In the genomic region with DNA sequence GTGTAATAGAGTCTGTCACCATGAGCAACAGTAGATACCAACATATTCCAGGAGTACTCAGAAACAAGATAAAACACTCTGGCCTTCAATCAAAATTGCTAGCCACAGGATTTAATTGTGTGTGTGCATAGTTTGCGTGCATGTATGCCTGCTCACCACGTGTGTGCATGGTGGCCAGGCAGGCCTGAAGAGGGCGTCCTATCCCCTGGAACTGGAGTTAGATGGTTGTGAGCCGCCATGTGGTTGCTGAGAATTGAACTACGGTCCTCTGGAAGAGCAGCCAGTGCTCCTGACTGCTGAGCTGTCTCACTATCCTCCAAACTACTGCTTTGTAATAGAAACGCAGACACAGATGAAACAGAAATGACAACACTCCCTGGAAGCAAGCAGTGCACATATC, we compare ENCODE assay signal across 10 mouse cellular contexts.
DNase-seq lines count a peak whose midpoint lies in the region; ATAC-seq and TF ChIP-seq lines count a peak whose summit lies in the region.
"Had no signal": no experiment of that assay in that cellular context is flagged by ENCODE, and none has a peak within 500 bp of the region (broad histone marks: within the 10 kb centered on the region; RNA-seq: fewer than 3 reads in every experiment).

No protein-coding gene starts in this region.

- peaks cover 11% of the 10 kb centered on the region for H3K36me3 ChIP-seq in heart, embryonic 16.5 days (ENCODE audit: control insufficient read depth, insufficient read depth)

- H3K4me3 ChIP-seq in layer of hippocampus, adult 2 months: no peak overlapping the region; the same call in 1 of the 2 replicates
- H3K4me3 ChIP-seq in heart, embryonic 16.5 days (ENCODE audit: low read length): peak overlapping the region; percentile 37

- ATAC-seq in cerebellum, adult (ENCODE audit: insufficient number of reproducible peaks, low FRiP score, low TSS enrichment): no peak
- no peak for ATAC-seq in heart, embryonic 16.5 days (replicated peaks; ENCODE audit: extremely low read depth, insufficient read depth, low FRiP score)
- ATAC-seq in granulocyte monocyte progenitor cell, adult 5-6 weeks (replicated peaks; ENCODE audit: poor library complexity, severe bottlenecking): no peak

- no peaks in the 10 kb centered on the region for H3K27me3 ChIP-seq in heart, embryonic 16.5 days (ENCODE audit: control insufficient read depth, insufficient read depth, low read length)

- 65% methylated on average over 6 of the region's 6 CpGs for WGBS in heart, embryonic 16.5 days

- no peaks in the 10 kb centered on the region for H3K9me3 ChIP-seq in heart, embryonic 16.5 days (replicated peaks; ENCODE audit: control insufficient read depth, low read length)

- H3K9ac ChIP-seq in heart, embryonic 16.5 days (ENCODE audit: low read length): peak overlapping the region; percentile 59

- DNase-seq in cerebellum, adult 9-10 months: peak; percentile 39
- DNase-seq in layer of hippocampus, adult 2 months (ENCODE audit: low spot score in 2 of 2): no peak
- no peak for DNase-seq in layer of hippocampus, adult 18-20 months (ENCODE audit: low spot score in 2 of 2)
- DNase-seq in ES-CJ7 (ENCODE audit: low read depth, low spot score): peak; percentile 29
- DNase-seq in frontal cortex, adult 2 months (ENCODE audit: extremely low spot score in 1 of 2, low spot score in 1 of 2): no peak
- DNase-seq: gastrocnemius, postnatal 25 days; kidney, adult 2 months had no signal

- TF ChIP-seq CTCF in layer of hippocampus, adult 2 months (conservative IDR thresholded peaks at IDR 0.05): peak; percentile 43

- H3K27ac ChIP-seq in layer of hippocampus, adult 2 months: peak overlapping the region; percentile 83
- H3K27ac ChIP-seq in heart, embryonic 16.5 days (ENCODE audit: low read length): peak overlapping the region; percentile 99

- peaks cover 38% of the 10 kb centered on the region for H3K4me1 ChIP-seq in heart, embryonic 16.5 days (ENCODE audit: control insufficient read depth, insufficient read depth, low read length)

- peak overlapping the region; percentile 58 for H3K4me2 ChIP-seq in heart, embryonic 16.5 days (ENCODE audit: low read depth, low read length)

Comparison
In these comparisons a context has a peak if more than half of its experiments do, and no peak if none do; other contexts are left out.
1. DNase-seq: peak in cerebellum, adult 9-10 months (single experiment) and ES-CJ7 (single experiment); none in layer of hippocampus, adult 2 months (0 of 2), layer of hippocampus, adult 18-20 months (0 of 2) and frontal cortex, adult 2 months (0 of 2).